Mouse (Mus musculus): Measurements from ENCODE around the gene Shisa8. TPM values are rescaled to one million over a fixed set of nuclear protein-coding genes. Genes with fewer than 3 reads are reported as not detected.
A peak's percentile ranks its signal among the peaks of the same experiment; 100 is the strongest.

The Shisa8 gene
- polyA plus RNA-seq, 1 experiment from 2014 or later: 0.55 TPM

- Histone ChIP-seq H3K4me1 (replicated peaks; ENCODE audit: control insufficient read depth, insufficient read depth, low read length) (no peaks in the 10 kb centered on the region), H3K27me3 (ENCODE audit: control insufficient read depth, insufficient read depth, low read depth, low read length) (no peaks in the 10 kb centered on the region), H3K9ac (ENCODE audit: low read length) (no peak overlapping the region), H3K4me3 (ENCODE audit: low read length) (no peak overlapping the region), H3K27ac (ENCODE audit: low read length) (no peak overlapping the region), H3K36me3 (ENCODE audit: control insufficient read depth, insufficient read depth, low read length) (peaks cover 49% of the 10 kb centered on the region), H3K4me2 (ENCODE audit: low read depth, low read length) (no peak overlapping the region), H3K9me3 (ENCODE audit: control insufficient read depth, low read length) (peaks cover 9% of the 10 kb centered on the region)
- 78% methylated on average over 5 of the region's 5 CpGs for WGBS
- ATAC-seq (ENCODE audit: low read depth): no peak
Measured at GRCm38 (mm10) chr15:82186931-82187330, 25.7 kb downstream of the Shisa8 start.

DNA sequence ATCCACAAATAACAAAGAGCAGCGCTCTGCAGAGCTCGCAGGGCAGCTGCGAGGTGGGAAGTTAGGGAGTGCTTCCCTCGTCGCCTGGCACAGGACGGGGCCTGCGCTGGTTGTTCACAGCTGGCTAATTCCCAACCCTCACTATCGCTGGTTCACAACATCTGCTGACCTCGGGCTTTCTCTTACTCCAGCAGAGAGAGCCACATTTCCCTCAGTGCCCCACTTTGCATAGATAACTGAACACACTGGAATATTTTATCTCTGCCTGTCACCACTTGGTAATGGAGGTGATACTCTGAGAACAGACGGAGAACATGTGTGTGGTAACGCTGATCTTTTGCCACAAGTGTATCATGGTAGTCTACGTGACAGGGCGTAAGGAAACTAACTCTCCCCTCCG is 26.5 kb downstream of the Shisa8 start:
- WGBS: 68% methylated on average over 14 of the region's 14 CpGs
- Histone ChIP-seq H3K27ac (ENCODE audit: low read length) (no peak overlapping the region), H3K36me3 (ENCODE audit: control insufficient read depth, insufficient read depth, low read length) (peaks cover 56% of the 10 kb centered on the region), H3K4me2 (ENCODE audit: low read depth, low read length) (no peak overlapping the region), H3K4me3 (ENCODE audit: low read length) (no peak overlapping the region), H3K4me1 (replicated peaks; ENCODE audit: control insufficient read depth, insufficient read depth, low read length) (no peaks in the 10 kb centered on the region), H3K9me3 (ENCODE audit: control insufficient read depth, low read length) (peaks cover 10% of the 10 kb centered on the region), H3K27me3 (ENCODE audit: control insufficient read depth, insufficient read depth, low read depth, low read length) (no peaks in the 10 kb centered on the region), H3K9ac (ENCODE audit: low read length) (no peak overlapping the region)
- peak; percentile 29; the same call in 1 of the 2 replicates for ATAC-seq (ENCODE audit: low read depth)

GRCm38 (mm10) chr15:82185062-82185783 is 27.4 kb downstream of the Shisa8 start:
- H3K9ac ChIP-seq (ENCODE audit: low read length): no peak overlapping the region
- peaks cover 10% of the 10 kb centered on the region for H3K9me3 ChIP-seq (ENCODE audit: control insufficient read depth, low read length)
- no peak overlapping the region for H3K4me2 ChIP-seq (ENCODE audit: low read depth, low read length)
- no peak overlapping the region for H3K27ac ChIP-seq (ENCODE audit: low read length)
- whole genome bisulfite sequencing: 81% methylated on average over 14 of the region's 14 CpGs
- no peaks in the 10 kb centered on the region for H3K4me1 ChIP-seq (replicated peaks; ENCODE audit: control insufficient read depth, insufficient read depth, low read length)
- no peak overlapping the region for H3K4me3 ChIP-seq (ENCODE audit: low read length)
- H3K36me3 ChIP-seq (ENCODE audit: control insufficient read depth, insufficient read depth, low read length): peaks cover 58% of the 10 kb centered on the region
- H3K27me3 ChIP-seq (ENCODE audit: control insufficient read depth, insufficient read depth, low read depth, low read length): no peaks in the 10 kb centered on the region
- ATAC-seq (ENCODE audit: low read depth): no peak

DNA sequence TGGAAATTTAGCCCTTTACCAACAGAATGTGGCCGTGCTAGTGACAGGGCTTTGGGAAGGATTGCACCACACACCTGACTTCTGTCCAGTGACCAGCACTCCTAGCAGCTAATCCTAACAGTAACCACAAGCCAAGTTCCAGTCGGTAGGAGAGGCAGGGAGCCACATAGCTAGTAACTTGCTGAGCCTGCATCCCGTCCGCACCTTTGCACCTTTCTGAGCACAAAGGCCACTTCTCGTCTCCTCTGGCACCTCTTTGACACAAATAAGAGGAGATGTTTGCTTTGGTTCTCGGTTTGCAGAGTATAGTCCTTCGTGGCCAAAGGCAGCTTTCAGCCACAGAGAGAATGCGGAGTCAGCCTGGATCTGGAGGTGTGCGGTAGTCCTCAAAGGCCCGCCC is 28.0 kb downstream of the Shisa8 start:
- no peak for ATAC-seq (ENCODE audit: low read depth)
- Histone ChIP-seq H3K27ac (ENCODE audit: low read length) (no peak overlapping the region), H3K4me2 (ENCODE audit: low read depth, low read length) (no peak overlapping the region), H3K4me1 (replicated peaks; ENCODE audit: control insufficient read depth, insufficient read depth, low read length) (no peaks in the 10 kb centered on the region), H3K27me3 (ENCODE audit: control insufficient read depth, insufficient read depth, low read depth, low read length) (no peaks in the 10 kb centered on the region), H3K4me3 (ENCODE audit: low read length) (no peak overlapping the region), H3K36me3 (ENCODE audit: control insufficient read depth, insufficient read depth, low read length) (peaks cover 64% of the 10 kb centered on the region), H3K9ac (ENCODE audit: low read length) (no peak overlapping the region), H3K9me3 (ENCODE audit: control insufficient read depth, low read length) (peaks cover 10% of the 10 kb centered on the region)
- WGBS: 68% methylated on average over 10 of the region's 10 CpGs

DNA sequence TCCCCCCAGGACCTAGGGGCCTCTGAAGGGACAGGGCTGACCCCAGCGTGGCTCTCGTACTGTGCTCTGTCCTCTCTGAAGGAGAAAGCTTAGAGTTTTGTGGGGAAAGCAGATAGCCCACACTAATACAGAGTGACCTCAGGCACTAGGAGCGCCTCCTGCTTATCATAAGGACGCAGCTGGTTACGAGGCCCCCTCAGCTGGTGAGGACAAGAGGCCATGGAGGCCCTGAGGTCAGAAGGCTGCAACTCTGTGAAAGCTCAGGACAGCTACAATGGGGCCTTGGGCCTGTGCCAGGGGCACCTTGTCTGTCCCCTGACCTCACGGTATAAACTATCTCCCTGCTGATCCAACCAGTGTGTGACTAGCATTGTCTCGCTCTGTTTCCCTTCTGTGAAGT is 28.4 kb downstream of the Shisa8 start:
- Histone ChIP-seq H3K36me3 (ENCODE audit: control insufficient read depth, insufficient read depth, low read length) (peaks cover 69% of the 10 kb centered on the region), H3K4me2 (ENCODE audit: low read depth, low read length) (no peak overlapping the region), H3K4me3 (ENCODE audit: low read length) (no peak overlapping the region), H3K4me1 (replicated peaks; ENCODE audit: control insufficient read depth, insufficient read depth, low read length) (no peaks in the 10 kb centered on the region), H3K27ac (ENCODE audit: low read length) (no peak overlapping the region), H3K9me3 (ENCODE audit: control insufficient read depth, low read length) (peaks cover 10% of the 10 kb centered on the region), H3K27me3 (ENCODE audit: control insufficient read depth, insufficient read depth, low read depth, low read length) (no peaks in the 10 kb centered on the region), H3K9ac (ENCODE audit: low read length) (no peak overlapping the region)
- WGBS: 61% methylated on average over 7 of the region's 7 CpGs
- no peak for ATAC-seq (ENCODE audit: low read depth)

DNA sequence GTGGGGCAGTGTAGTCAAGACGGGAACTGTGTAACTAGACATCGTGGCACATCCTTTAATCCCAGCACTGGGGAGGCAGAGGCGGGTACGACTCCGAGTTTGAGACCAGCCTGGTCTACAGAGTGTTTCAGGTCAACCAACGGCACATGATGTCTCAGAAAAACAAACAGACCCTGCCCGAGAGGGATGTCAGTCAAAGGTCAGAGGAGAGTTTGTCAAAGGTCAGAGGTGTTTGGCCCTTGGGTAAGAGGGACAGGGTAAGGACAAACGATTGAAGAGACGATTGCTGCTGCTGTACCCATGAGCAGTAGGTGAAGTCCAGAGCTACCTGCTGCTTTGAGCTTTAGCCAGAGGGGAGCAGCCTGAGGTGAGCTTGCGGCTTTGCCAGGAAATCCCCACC is 29.0 kb downstream of the Shisa8 start:
- Histone ChIP-seq H3K27ac (ENCODE audit: low read length) (no peak overlapping the region), H3K36me3 (ENCODE audit: control insufficient read depth, insufficient read depth, low read length) (peaks cover 71% of the 10 kb centered on the region), H3K4me3 (ENCODE audit: low read length) (no peak overlapping the region), H3K9ac (ENCODE audit: low read length) (no peak overlapping the region), H3K4me2 (ENCODE audit: low read depth, low read length) (no peak overlapping the region), H3K27me3 (ENCODE audit: control insufficient read depth, insufficient read depth, low read depth, low read length) (no peaks in the 10 kb centered on the region), H3K4me1 (replicated peaks; ENCODE audit: control insufficient read depth, insufficient read depth, low read length) (no peaks in the 10 kb centered on the region), H3K9me3 (ENCODE audit: control insufficient read depth, low read length) (peaks cover 10% of the 10 kb centered on the region)
- no peak for ATAC-seq (ENCODE audit: low read depth)
- 57% methylated on average over 10 of the region's 10 CpGs for WGBS

GRCm38 (mm10) chr15:82182311-82182710 is 30.3 kb downstream of the Shisa8 start:
- Histone ChIP-seq H3K4me2 (ENCODE audit: low read depth, low read length) (no peak overlapping the region), H3K27ac (ENCODE audit: low read length) (no peak overlapping the region), H3K9me3 (ENCODE audit: control insufficient read depth, low read length) (peaks cover 10% of the 10 kb centered on the region), H3K4me1 (replicated peaks; ENCODE audit: control insufficient read depth, insufficient read depth, low read length) (no peaks in the 10 kb centered on the region), H3K27me3 (ENCODE audit: control insufficient read depth, insufficient read depth, low read depth, low read length) (no peaks in the 10 kb centered on the region), H3K4me3 (ENCODE audit: low read length) (no peak overlapping the region), H3K9ac (ENCODE audit: low read length) (no peak overlapping the region), H3K36me3 (ENCODE audit: control insufficient read depth, insufficient read depth, low read length) (peaks cover 76% of the 10 kb centered on the region)
- no peak for ATAC-seq (ENCODE audit: low read depth)
- 98% methylated on average over 4 of the region's 4 CpGs for WGBS

- Histone ChIP-seq H3K4me1 (replicated peaks; ENCODE audit: control insufficient read depth, insufficient read depth, low read length) (no peaks in the 10 kb centered on the region), H3K4me3 (ENCODE audit: low read length) (no peak overlapping the region), H3K4me2 (ENCODE audit: low read depth, low read length) (no peak overlapping the region), H3K27ac (ENCODE audit: low read length) (no peak overlapping the region), H3K9me3 (ENCODE audit: control insufficient read depth, low read length) (peaks cover 7% of the 10 kb centered on the region), H3K36me3 (ENCODE audit: control insufficient read depth, insufficient read depth, low read length) (peaks cover 72% of the 10 kb centered on the region), H3K27me3 (ENCODE audit: control insufficient read depth, insufficient read depth, low read depth, low read length) (no peaks in the 10 kb centered on the region), H3K9ac (ENCODE audit: low read length) (no peak overlapping the region)
- WGBS: 81% methylated on average over 5 of the region's 5 CpGs
- ATAC-seq (ENCODE audit: low read depth): no peak
Measured at GRCm38 (mm10) chr15:82181131-82181530, 31.5 kb downstream of the Shisa8 start.

GRCm38 (mm10) chr15:82177743-82178290 is 34.8 kb downstream of the Shisa8 start:
- Histone ChIP-seq H3K4me1 (replicated peaks; ENCODE audit: control insufficient read depth, insufficient read depth, low read length) (no peaks in the 10 kb centered on the region), H3K9me3 (ENCODE audit: control insufficient read depth, low read length) (peaks cover 7% of the 10 kb centered on the region), H3K4me3 (ENCODE audit: low read length) (no peak overlapping the region), H3K4me2 (ENCODE audit: low read depth, low read length) (no peak overlapping the region), H3K9ac (ENCODE audit: low read length) (no peak overlapping the region), H3K27ac (ENCODE audit: low read length) (no peak overlapping the region), H3K27me3 (ENCODE audit: control insufficient read depth, insufficient read depth, low read depth, low read length) (no peaks in the 10 kb centered on the region), H3K36me3 (ENCODE audit: control insufficient read depth, insufficient read depth, low read length) (peaks cover 69% of the 10 kb centered on the region)
- WGBS: 86% methylated on average over 7 of the region's 7 CpGs
- ATAC-seq (ENCODE audit: low read depth): no peak
